Mouse (Mus musculus) cerebellum, adult 2 months (tissue): ENCODE results near the gene Csnk2b. TPM values are rescaled to one million over a fixed set of nuclear protein-coding genes. Genes with fewer than 3 reads are reported as not detected.

Experiments
- DNase-seq, 2 experiments: peaks; one replicate each; pipeline ENCODE4 v3.0.0; 2021
- H3K27ac ChIP-seq: fragments of 200-500 bp; 2 replicates; pipeline ENCODE4 v1.5.1; 2012; ENCODE audit warnings: low read length, control low read depth, inconsistent platforms; ENCODE audit not compliant: insufficient read depth
- H3K27me3 ChIP-seq: fragments of 200-500 bp; 2 replicates; pipeline ENCODE4 v1.6.1; 2012; ENCODE audit warnings: inconsistent platforms, mild to moderate bottlenecking, low read length, moderate library complexity; ENCODE audit not compliant: control insufficient read depth, insufficient read depth
- H3K4me1 ChIP-seq: fragments of 200-500 bp; 2 replicates; pipeline ENCODE4 v1.6.1; 2011; ENCODE audit warnings: low read length; ENCODE audit not compliant: control insufficient read depth, insufficient read depth
- H3K4me3 ChIP-seq: fragments of 200-500 bp; replicated peaks from 2 replicates; pipeline ENCODE3; 2011; ENCODE audit warnings: mild to moderate bottlenecking, low read depth, low read length, control low read depth; ENCODE audit not compliant: insufficient read depth
- CTCF ChIP-seq: fragments of 200-500 bp; IDR thresholded peaks from 2 replicates; pipeline ENCODE4 v1.5.1; 2011; ENCODE audit warnings: low read depth, mild to moderate bottlenecking, control low read depth, low read length, moderate library complexity, borderline replicate concordance; ENCODE audit not compliant: insufficient read depth
- POLR2A ChIP-seq: fragments of 200-500 bp; IDR thresholded peaks from 2 replicates; pipeline ENCODE4 v1.6.1; 2011; ENCODE audit warnings: low read length, control low read depth, borderline replicate concordance; ENCODE audit not compliant: insufficient read depth
- WGBS: fragments of 180-500 bp; shearing (Covaris S2); methylation state at CpG from one replicate; pipeline ENCODE4 v1.1.7; 2018; 5-methylcytosine and 5-hydroxymethylcytosine counted together
- polyA plus RNA-seq: library from polyadenylated mRNA; depleted of rRNA; stranded (reverse); fragments of >200 nt; gene quantifications from 2 replicates; pipeline ENCODE4 v1.2.3, GENCODE M21; 2012; rRNA removed

The Csnk2b gene
- 231 TPM in 2 replicates for polyA plus RNA-seq

DNA sequence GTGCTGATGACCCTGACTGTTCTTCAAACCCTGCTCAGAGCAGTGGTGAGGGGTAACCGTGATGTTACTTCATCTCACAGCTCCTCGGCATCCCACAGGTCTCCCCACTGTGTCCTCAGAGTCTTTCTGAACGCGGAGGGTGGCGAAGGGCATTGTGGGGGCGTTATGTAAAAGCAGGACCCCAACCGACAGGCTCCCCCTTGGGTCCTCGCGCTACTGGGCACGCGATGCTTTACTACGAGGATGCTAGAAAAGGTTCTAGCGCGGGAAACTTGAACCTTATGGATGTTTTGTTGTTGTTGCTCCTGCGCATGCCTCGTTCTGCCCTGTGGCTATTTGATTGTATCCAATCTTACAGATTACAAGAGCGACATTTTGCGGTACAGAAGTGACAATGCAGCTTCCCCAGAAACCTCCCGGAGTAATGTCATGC is at the start of gene Csnk2b:
TSS of gene Csnk2b (minus strand) at position 183 of the 433 bp plus-strand sequence.
- under 1% methylated on average over 19 of the region's 19 CpGs for WGBS
- DNase-seq, result peak; percentile 76 to 82
- H3K4me3 ChIP-seq, result peak within 1 kb of the TSS; percentile 90
- H3K27me3 ChIP-seq, result no peaks in the 10 kb centered on the region
- H3K27ac ChIP-seq, result peak within 1 kb of the TSS; percentile 74
- H3K4me1 ChIP-seq, result peaks cover 6% of the 10 kb centered on the region; the same call in 1 of the 2 replicates
- TF ChIP-seq CTCF (peak; percentile 54; the same call in 1 of the 2 replicates), POLR2A (no peak; the same call in 1 of the 2 replicates)

DNA sequence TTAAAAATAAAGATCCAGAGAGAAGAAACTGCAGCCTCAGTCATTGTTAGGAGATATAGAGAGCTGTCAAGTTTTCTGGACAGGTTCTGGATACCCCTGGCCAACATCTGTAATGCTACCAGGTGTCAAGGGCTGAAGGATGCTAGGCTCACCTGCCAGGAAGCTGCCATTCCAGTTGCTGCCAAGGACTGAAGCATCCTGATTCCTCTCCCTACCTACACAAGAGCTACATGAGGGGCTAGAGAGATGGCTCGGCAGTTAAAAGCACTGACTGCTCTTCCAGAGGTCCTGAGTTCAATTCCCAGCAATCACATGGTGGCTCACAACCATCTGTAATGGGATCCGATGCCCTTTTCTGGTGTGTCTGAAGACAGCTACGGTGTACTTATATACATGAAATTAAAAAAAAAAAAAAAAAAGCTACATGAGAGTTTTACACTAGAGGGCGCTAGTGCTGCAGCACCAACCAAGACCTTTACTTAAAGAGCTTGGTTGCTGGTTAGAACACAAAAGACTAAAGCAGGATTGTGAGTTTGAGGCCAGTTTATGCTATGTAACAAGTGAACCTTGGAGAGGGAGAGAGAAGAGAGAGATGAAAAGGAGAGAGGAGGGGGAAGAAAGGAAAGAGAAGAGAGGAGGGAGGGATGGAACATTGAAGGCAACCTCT is 46.8 kb upstream of the Csnk2b start:
- WGBS, result 11% methylated on average over 4 of the region's 4 CpGs
- H3K4me3 ChIP-seq, result no peak overlapping the region
- no peaks in the 10 kb centered on the region for H3K4me1 ChIP-seq
- H3K27me3 ChIP-seq, result no peaks in the 10 kb centered on the region
- TF ChIP-seq CTCF, result no peak
- TF ChIP-seq POLR2A, result no peak
- no peak for DNase-seq
- H3K27ac ChIP-seq, result no peak overlapping the region

DNA sequence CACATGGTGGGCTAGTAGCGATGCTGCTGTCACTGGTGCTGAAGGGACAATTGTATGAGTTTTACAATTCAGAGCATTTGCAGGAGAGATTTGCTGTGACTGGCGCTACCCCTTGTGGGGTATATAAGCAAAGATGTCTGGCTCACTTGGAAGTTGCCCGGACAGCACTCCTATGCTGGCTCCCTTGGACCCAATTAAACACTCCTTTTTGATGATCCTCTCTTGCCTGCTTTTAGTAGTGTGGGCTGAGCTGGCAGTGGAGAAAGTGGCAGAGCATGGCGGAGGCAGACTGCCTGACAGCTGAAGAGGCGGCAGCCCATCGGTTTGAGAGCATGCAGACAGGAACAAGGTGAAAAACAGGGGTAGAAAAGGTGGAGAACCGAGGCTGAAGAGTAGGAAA is 45.9 kb upstream of the Csnk2b start:
- no peaks in the 10 kb centered on the region for H3K4me1 ChIP-seq
- no peak for TF ChIP-seq POLR2A
- TF ChIP-seq CTCF, result no peak
- H3K27ac ChIP-seq, result no peak overlapping the region
- H3K27me3 ChIP-seq, result no peaks in the 10 kb centered on the region
- DNase-seq, result no peak
- H3K4me3 ChIP-seq, result no peak overlapping the region
- WGBS, result 80% methylated on average over 7 of the region's 7 CpGs

DNA sequence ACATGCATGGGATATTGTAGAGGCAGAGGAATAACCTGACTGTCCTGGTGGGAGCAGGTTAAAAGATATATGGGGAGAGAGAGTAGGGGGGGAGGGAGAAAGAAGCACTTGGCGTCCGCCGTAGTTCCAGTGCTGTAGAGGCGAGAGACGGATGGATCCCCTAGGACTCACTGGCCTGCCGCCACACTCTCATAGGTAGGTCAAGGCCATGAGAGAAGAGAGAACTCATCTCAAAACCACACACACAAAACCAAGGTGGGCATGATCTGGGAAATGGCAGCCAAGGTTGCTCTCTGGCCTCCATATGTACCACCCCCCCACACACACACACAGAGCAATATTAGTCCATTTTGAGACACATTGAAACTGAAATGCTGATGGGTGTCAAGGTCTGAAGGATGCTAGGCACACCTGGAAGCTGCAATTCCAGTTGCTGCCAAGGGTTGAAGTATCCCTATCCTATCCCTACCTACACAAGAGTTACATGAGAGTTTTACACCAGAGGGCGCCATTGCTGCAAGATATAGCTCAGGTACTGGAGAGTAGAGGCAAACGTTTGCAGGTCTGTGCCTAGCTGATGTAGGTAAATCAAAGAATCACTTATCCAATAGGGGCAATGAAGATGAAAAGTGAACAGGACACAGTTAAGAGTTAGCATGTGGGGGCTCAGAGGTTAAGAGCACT is 44.6 kb upstream of the Csnk2b start:
- Histone ChIP-seq H3K27ac (no peak overlapping the region), H3K4me3 (no peak overlapping the region), H3K4me1 (peaks cover 8% of the 10 kb centered on the region; the same call in 1 of the 2 replicates), H3K27me3 (no peaks in the 10 kb centered on the region)
- WGBS, result 57% methylated on average over 8 of the region's 8 CpGs
- DNase-seq, result peak; percentile 63 to 75
- TF ChIP-seq CTCF (peak; percentile 65), POLR2A (no peak)

DNA sequence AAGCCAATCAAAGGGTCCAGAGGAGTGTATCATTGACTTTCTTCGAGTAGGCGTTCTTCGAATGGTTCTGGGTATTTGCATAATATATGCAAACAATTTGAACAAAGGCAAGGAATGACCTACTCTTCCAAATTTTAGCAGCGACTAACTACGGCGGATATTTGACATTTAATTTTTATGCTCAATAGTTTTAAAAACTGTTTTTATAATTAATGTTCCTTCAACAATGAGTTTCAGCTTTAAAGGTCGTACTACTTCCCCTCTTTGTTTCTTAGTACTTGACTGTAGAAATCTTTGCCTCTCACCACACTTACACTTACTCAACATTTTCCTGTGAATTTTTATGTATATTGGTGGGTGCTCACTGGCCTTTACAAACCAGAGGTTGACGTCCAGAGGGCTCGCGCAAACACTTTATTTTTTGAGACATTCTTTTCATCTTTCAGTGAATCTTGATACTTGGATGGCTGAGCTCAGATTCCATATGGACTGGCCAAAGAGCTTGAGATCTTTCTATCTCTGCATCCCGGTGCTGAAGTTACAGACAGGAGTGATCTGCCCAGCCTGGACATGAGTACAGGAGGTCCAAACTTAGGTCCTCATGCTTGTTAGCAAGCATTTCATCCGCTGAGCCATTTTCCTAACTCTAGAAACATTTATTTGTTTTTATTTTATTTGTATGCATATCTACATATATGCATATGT is 43.8 kb upstream of the Csnk2b start:
- Histone ChIP-seq H3K4me3 (peak overlapping the region; percentile 65), H3K27ac (no peak overlapping the region), H3K4me1 (peaks cover 13% of the 10 kb centered on the region; the same call in 1 of the 2 replicates), H3K27me3 (no peaks in the 10 kb centered on the region)
- WGBS, result 17% methylated on average over 12 of the region's 12 CpGs
- DNase-seq, result no peak
- TF ChIP-seq CTCF, result no peak
- no peak for TF ChIP-seq POLR2A

DNA sequence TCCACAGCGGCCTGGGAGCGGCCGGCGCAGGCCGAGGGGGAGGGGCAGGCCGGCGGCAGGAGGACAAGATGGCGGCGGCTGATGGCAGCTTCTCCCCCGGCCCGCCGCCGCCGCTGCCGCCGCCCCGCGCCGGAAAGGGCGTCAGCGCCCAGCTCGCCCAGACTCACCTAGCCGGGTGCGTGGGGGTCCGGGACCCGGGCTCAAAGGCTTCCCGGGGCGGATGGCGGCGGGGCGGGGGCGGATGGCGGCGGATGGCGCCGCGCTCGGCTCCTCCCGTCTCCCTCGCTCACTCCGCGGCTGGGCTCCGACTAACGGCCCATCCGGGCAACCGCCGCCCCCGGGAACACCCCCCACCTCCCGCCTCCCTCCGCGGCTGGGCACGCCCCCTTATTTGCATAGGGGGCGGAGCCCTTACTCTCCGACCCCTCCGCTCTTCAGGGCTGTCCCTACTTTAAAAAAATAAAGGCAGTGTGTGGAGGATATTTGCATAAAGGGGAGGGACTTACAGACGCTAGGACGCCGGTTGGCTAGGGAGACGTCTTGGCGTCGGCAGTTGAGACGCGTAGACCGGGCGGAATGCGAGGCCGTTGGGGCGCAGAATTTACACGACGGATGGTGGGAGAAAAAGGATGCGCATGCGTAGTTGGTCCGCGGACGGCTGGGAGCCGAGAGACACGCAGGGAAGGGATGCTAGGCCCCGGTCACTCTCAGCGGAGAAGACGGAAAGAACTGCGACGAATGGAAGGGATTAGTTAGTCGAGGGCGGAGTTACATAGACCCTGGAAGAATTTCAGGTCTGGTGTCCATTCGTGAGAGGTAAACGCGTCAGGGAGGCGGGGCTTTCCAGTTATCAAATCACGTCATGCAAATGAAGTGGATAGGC is 43.0 kb upstream of the Csnk2b start, which contains the start of gene Prrc2a:
TSS of gene Prrc2a (minus strand) at position 330 of the 883 bp plus-strand sequence.
- H3K27ac ChIP-seq, result peak within 1 kb of the TSS; percentile 82
- H3K27me3 ChIP-seq, result no peaks in the 10 kb centered on the region
- DNase-seq, result peak; percentile 99
- TF ChIP-seq POLR2A (peak; percentile 98), CTCF (no peak)
- H3K4me3 ChIP-seq, result peak within 1 kb of the TSS; percentile 98
- under 1% methylated on average over 86 of the region's 89 CpGs for WGBS
- peaks cover 13% of the 10 kb centered on the region; the same call in 1 of the 2 replicates for H3K4me1 ChIP-seq

DNA sequence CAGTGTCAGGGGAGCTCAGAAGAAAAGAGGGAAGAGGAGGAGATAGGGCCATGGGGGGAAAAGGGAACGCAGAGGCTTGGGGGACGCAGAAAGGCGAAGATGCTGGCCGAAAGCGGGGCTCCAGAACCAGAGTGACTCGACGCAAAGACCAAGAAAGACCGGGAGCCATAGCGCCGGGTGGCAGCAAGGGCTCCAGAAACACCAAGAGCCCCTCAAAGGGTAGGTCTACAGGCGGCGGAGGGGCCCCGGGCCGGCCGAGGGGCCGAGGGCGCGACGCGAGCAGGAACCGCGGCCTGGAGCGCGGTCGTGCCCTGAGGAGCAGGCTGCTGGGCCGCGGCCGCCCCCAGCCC is 42.3 kb upstream of the Csnk2b start:
- peak overlapping the region; percentile 98 for H3K4me3 ChIP-seq
- 0% methylated on average over 28 of the region's 28 CpGs for WGBS
- peaks cover 13% of the 10 kb centered on the region; the same call in 1 of the 2 replicates for H3K4me1 ChIP-seq
- peak overlapping the region; percentile 82 for H3K27ac ChIP-seq
- DNase-seq, result no peak
- H3K27me3 ChIP-seq, result no peaks in the 10 kb centered on the region
- TF ChIP-seq CTCF (no peak), POLR2A (no peak)
